Mouse (Mus musculus) c-Kit-positive CD71-positive TER-119-negative erythroid progenitor cells, embryonic 14.5 days (primary cell): ENCODE measurements around the gene Gsta1.
"Not testable (repeated sequence)": the region's sequence is repeated elsewhere in the genome, so short reads cannot be mapped to it uniquely, and the experiment has no call there.

Experiments used
- DNase-seq: peaks from one replicate; pipeline ENCODE4 v3.0.0-alpha.2; 2013; ENCODE audit warnings: low read depth

Gsta1 gene

GRCm38 (mm10) chr9:78230461-78230860 is at the start of gene Gsta1:
TSS of gene Gsta1 (plus strand) at chr9:78230656.
- DNase-seq, result not testable (repeated sequence)

GRCm38 (mm10) chr9:78182474-78182873 is 48.0 kb upstream of the Gsta1 start, which contains the start of gene Gsta4:
TSS of gene Gsta4 (plus strand) at chr9:78182774.
- DNase-seq, result not testable (repeated sequence)

DNA sequence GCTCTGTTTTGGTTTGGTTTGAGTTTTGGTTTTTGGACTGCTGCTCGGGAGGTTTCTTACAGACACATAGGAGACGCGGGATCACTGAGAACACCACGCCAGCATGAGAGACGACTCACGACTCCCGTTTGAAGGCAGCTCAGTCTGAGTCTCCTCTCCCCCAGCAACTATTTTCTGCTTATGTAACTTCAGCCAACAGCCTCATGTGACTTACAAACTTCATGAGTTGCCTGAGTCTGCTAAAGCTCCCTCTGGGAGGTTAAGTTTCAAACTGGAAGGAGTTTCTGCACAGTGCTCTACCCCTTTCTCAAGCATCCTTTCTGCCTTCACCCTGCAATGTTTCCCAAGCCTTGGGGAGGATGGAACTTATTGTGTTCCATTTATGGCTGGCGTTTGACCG is 44.8 kb upstream of the Gsta1 start:
- DNase-seq, result no peak

DNA sequence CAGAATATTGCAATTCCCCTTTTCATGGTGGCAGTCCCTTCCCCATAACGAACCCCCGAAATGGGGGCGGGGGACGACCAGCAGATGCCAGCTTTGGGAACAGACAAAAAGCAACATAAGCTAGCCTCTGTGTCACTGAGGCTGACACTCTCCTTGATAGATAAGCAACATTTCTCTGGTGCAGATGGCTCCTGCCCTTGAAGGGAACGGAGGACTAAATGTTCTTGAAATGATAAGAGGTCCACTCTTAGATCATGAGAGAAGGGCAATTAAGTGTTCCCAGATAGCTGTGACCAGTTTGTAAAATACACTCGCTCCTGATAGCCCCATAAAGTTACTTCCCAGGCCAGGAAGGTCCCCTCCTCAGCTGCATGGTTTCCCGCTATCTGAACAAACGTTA is 41.5 kb upstream of the Gsta1 start:
- peak; percentile 68 for DNase-seq

DNA sequence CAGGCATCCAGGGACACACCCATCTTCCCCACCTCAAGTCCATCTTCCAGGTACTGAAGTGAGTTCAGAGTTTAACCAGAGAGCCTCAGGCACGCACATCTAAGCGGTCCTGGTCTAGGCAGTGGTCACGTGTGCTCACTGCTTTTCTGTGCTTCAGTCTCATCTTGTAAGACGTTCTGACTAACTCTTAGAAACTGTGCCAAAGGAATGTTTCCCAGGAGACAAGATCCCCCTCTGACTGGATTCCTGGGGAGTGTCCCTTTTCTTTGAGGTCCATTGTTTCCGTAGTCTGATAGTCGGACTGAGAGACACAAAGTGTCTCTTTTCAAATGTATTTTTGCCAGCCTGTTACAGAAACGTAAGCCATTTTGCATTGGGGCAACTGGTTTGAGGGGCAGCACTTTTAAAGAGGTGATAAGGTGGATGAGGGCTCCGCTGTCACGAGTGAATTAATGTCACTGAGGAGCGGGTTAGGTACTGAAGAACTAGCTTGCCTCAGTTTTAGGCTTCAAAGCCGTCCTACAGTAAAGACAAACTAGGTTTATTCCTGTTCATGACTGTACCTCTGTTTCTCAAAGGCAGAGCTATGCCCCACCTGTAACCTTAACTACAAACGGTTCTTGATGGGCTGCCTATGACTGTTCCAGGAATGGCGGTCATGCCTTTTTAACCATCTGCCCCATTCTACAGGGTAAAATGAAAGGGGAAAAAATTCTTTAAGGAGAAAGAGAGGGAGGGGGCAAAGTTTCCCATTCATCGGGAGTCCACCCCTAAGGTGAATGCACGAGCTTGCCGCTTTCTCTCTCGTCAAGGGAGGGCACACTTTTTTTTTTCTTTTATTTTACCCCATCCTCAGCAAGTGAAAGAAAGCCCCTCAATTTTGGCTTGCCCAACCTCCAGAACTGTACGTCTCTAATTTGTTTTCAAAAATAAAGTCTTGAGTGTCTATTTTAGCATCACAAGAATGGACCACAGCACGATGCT is 39.5 kb upstream of the Gsta1 start:
- no peak for DNase-seq

GRCm38 (mm10) chr9:78191736-78192135 is 38.7 kb upstream of the Gsta1 start:
- DNase-seq, result peak; percentile 97

DNA sequence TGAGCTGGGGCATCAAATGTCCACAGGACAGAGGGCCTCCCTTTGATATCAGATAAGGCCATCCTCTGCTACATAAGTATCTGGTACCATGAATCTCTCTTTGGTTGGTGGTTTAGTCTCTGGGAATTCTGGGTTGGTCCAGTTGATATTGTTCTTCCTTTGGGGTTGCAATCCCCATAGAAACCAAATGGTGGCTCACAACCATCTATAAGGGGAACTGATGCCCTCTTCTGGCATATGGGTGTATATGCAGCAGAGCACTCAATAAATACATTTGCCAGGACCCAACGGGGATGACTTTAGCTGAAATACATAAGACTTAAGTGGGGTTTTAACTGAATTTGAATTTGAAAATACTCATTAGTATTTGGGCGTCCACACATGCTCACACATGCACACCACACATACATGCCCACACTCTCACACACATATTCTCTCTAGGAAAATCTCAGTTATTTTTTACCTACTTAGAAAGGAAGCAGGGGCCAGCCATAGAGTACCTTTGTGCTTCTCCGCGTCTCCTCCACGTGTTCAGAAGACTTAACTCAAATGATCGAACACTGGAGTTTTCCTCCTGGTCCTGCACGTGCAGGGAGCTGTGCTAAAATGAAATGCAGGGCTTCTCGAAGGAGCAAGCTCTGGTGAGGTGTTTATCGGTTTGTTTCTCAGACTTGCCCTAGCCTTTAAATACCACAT is 36.4 kb upstream of the Gsta1 start:
- peak; percentile 73 for DNase-seq

GRCm38 (mm10) chr9:78195034-78195433 is 35.4 kb upstream of the Gsta1 start:
- no peak for DNase-seq

- DNase-seq, result no peak
Observed at GRCm38 (mm10) chr9:78197801-78198200, 32.7 kb upstream of the Gsta1 start.

- DNase-seq, result no peak
Observed at GRCm38 (mm10) chr9:78204194-78204593, 26.3 kb upstream of the Gsta1 start.

GRCm38 (mm10) chr9:78208956-78209355 is 21.5 kb upstream of the Gsta1 start:
- no peak for DNase-seq

DNA sequence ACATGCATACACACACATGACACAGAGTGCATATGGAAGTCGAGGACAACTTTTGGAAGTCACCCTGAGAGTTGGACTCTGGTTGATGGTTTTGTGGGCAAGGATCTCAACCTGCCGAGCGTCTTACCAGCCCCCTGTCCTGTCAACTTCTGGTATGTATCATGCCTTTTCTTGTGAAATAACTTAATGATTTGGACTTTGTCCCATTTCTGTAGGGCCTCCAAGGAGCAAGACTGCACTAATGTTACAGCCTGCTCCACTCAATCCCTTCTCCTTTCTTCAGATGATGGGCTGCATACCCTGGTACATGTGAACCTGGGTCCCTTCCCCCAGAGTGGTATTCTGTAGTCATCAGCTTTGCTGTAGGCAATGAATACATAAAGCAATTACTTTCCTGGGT is 20.4 kb upstream of the Gsta1 start:
- no peak for DNase-seq

GRCm38 (mm10) chr9:78210821-78211220 is 19.6 kb upstream of the Gsta1 start:
- no peak for DNase-seq

GRCm38 (mm10) chr9:78211521-78211920 is 18.9 kb upstream of the Gsta1 start:
- DNase-seq, result no peak

DNA sequence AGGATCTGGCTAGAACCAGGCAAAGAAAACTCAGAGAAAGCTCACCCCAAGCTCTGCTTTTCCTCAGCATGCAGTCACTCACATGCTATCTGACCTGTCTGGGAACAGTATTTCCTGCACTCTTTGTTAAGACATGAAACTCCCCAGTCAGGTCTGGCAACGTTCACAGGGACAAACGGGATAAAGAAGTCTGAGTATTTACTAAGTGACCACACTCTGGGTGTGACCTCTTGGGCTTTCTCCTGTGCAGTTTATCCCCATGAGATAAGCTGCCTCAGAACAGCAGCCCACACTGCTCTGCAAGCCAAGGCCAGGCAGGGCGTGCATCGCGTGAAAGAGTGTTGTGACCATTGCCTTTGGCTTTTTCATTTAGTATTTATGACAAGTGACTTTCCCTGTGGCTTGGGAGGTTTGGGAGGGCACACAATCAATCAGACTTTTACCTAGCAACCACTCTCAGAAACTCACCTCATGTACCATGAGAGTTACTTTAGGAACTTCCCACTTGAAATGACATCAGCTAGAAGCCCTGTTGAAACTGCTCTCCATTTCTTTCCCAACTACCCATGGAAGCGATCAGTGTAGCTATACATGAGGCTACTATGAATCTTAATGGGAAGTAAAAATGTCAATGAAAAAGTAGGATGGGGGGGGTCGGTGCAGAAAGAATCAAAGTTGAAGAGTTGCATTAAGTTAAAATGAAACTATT is 18.0 kb upstream of the Gsta1 start:
- DNase-seq, result no peak

DNA sequence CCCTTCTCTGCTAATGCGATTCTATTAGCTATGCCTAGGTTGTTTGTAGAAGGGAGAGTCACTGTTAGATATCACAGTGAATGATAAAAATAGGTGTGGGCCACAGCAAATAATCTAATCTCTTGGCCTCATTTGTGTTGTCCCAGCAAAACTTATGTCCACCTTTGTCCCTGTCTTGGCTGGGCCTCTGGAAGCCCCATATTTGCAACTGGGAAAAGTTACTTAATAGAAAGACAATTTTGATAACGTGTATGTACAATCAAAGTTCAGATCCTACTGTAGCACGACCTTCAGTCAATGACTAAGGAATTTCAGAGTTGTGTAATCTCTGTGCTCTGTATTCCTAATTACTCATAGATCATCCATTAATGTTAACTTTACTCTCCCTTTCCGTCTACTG is 13.4 kb upstream of the Gsta1 start:
- no peak for DNase-seq

DNA sequence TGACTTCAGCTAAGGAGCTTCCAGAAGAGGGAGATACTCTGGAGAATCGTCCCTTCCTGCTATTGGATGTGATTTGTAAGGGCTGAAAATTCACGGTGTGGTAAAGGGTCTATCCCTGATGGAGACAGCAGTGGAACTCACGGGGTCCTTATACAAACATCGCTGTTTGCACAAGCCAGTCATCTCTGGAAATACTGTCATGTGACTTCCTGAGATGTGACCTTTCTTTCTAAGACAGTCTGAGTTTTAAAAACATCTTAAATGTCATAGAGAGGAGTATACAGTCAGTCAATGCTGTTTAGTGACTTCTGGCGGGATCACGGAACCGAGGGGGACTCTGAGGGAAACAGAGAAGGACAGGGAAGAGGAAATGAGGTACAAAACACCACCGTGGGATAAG is 7.8 kb upstream of the Gsta1 start:
- DNase-seq, result no peak

DNA sequence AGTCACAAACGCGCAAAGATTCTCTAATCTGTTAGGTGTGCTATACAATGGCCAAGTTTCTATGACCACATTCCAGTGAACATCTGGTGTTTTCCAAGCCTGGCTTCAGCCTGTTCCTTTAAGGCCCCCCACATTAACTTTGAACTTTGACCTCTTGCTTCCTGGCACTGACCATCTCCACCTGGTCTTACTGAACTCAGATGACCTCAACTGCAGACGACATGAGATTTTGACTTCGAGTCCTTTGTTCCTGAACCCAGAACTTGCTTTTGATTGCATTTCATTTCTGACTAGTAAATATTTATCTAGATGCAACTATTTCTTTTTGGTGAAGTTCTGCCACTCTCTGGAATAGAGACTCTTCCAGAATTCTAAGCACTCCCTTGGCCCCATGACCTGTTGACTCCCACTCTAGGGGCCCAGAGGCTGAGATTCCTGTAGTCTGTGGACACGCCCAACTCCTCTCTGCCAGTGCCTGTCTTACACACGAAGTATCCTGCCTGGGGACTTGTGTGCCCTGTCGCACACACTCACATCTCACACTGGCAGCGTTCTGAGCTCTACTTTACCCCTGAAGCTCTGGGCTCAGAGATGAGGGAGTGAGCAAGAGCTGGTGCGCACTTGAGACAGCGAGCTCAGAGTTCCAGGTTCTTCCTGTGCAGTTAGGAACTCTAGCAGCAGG is 7.1 kb upstream of the Gsta1 start:
- DNase-seq, result no peak

DNA sequence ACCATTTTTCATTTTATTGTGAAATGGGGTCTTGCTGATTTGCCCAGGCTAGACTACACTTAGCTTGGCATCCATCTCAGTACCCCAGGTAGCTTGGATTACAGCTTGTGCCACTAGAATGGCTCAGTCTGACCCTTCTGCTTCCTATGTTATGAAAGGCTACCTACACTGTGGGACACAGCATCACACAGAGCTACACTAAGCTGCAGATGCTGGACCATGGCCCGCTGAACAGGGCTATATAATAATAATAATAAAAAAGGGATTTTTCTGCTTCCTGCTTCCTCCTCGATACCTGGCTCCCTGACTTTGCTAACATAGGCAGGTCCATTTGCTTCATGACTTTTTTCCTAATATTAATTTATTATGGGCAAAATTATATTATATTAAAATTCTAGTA is 6.0 kb upstream of the Gsta1 start:
- DNase-seq, result no peak

DNA sequence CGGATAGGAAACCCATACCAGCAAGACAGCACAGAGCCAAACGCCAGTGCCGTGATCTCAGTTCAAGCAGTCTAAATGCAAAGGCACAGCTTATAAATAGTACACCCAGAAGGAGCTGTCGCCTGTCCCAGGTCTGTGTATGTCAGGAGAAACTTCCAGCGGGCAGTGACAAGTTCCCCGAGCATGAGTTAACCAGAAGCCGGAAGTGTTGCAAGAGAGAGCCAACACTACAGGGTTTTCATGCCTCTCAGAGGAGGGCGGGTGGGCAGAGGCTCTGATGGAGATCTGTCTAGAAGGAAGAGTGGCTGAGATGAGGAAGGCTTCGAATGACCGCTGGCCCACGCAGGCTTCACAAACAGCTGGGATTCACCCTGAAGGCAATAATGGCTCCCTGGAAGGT is 5.2 kb upstream of the Gsta1 start:
- DNase-seq, result no peak

DNA sequence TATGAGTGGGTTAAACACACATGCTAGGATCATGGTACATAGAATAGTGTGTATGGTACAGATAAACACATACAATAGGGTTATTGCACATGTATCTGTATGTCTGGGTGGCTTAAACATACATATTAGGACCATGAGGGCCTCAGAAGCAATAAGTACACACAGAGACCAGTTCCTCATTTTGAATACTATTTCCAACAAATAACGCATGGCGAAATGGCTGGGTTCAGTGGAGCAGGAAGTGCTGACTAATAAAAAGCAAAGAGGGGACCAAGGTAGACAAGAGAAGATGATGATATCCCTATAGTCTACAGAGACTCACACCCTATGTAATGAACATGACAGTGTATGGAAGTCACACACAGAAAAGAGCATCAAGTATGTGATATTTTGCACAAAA is 2.3 kb upstream of the Gsta1 start:
- no peak for DNase-seq

GRCm38 (mm10) chr9:78229658-78230057 is 798 bp upstream of the Gsta1 start:
- DNase-seq, result not testable (repeated sequence)
